Mouse (Mus musculus) G1E (cell line): ENCODE results near the gene Cep170b.

Experiments used
- CTCF ChIP-seq: IDR thresholded peaks from 2 replicates; pipeline ENCODE4 v1.5.1; 2012; ENCODE audit warnings: low read depth, low read length, inconsistent platforms, mixed read lengths
- GATA1 ChIP-seq: IDR thresholded peaks from 2 replicates; pipeline ENCODE4 v1.6.1; 2012; ENCODE audit warnings: borderline replicate concordance, low read length, inconsistent platforms, mixed read lengths
- GATA2 ChIP-seq: IDR thresholded peaks from 2 replicates; pipeline ENCODE4 v1.6.1; 2012; ENCODE audit warnings: low read depth, low read length, inconsistent platforms, borderline replicate concordance
- TAL1 ChIP-seq: conservative IDR thresholded peaks from 2 replicates; pipeline ENCODE4 v1.6.1; 2012; ENCODE audit warnings: low read depth, low read length, inconsistent platforms, mixed read lengths

GRCm38 (mm10) chr12:112791026-112791425 is 70.8 kb downstream of the Cep170b start:
- TF ChIP-seq CTCF = no peak
- no peak for TF ChIP-seq GATA1
- no peak for TF ChIP-seq TAL1
- TF ChIP-seq GATA2 = no peak
